Mouse (Mus musculus) left cerebral cortex, adult 18-20 months (tissue): ENCODE measurements around the gene Gm10681. TPM values are rescaled to one million over a fixed set of nuclear protein-coding genes. Genes with fewer than 3 reads are reported as not detected.
"Not testable (repeated sequence)": the region's sequence is repeated elsewhere in the genome, so short reads cannot be mapped to it uniquely, and the experiment has no call there.

Experiments used
- DNase-seq, 2 experiments: peaks; one replicate each; pipeline ENCODE4 v3.0.0; 2021 to 2022; ENCODE audit warnings: low spot score in 2 of 2, mixed read lengths in 1 of 2
- total RNA-seq, 2 experiments: library from RNA; stranded (reverse); gene quantifications; 2 replicates each; pipeline ENCODE4 v1.2.3; 2021

The Gm10681 gene
- total RNA-seq, 2 experiments from 2014 or later: not detected

- not testable (repeated sequence) for DNase-seq
Observed at GRCm38 (mm10) chr3:98510414-98510813, 78.2 kb downstream of the Gm10681 start, which contains the start of gene Hsd3b4. Gene Hsd3b4, minus strand, starts transcription at chr3:98510514.

DNA sequence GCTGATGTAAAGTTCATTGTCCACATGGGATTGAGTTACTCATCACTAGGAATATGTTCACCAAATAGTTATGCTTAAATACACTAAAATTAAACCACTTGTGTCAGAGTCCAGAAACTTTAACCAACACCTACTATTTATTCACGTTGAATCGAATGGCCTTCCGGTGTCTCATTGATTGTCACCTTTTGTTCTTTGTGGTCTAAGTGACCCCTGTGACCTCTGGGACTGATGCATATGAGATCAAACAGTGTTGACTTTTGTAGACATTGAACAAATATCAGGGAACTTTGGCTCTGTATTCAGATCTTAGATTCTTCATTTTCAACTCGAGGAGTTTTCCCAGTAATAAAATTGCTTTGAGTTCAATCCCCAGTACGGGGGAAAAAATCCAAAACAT, 81.4 kb downstream of the Gm10681 start:
- not testable (repeated sequence) for DNase-seq

Other genes starting within 250 kb of the Gm10681 start
- 10 to 100 TPM; 48.5 to 56.6 TPM for gene Phgdh, start 248.8 kb downstream of the Gm10681 start, total RNA-seq
- 10 to 100 TPM; 29.5 to 30.1 TPM for gene Zfp697, start 206.3 kb downstream of the Gm10681 start, total RNA-seq
- gene Gm4450, start 131.7 kb downstream of the Gm10681 start, total RNA-seq: not detected
- not detected for gene Hsd3b4, start 78.3 kb downstream of the Gm10681 start, total RNA-seq
- gene Hsd3b5, start 41.4 kb upstream of the Gm10681 start, total RNA-seq: not detected
- not detected for gene Hsd3b2, start 135.7 kb upstream of the Gm10681 start, total RNA-seq
- not detected for gene Hsd3b3, start 174.3 kb upstream of the Gm10681 start, total RNA-seq
- gene Hsd3b6, start 225.6 kb upstream of the Gm10681 start, total RNA-seq: not detected